Mouse (Mus musculus) heart, embryonic 10.5 days (tissue): ENCODE data around the gene Zdhhc14. TPM values are rescaled to one million over a fixed set of nuclear protein-coding genes. Genes with fewer than 3 reads are reported as not detected.
A peak's percentile ranks its signal among the peaks of the same experiment; 100 is the strongest.

Experiments used
- DNase-seq: peaks from one replicate; pipeline ENCODE4 v3.0.0-alpha.2; 2017; ENCODE audit warnings: low spot score
- H3K27ac ChIP-seq: fragments of 300-500 bp; sonication (generic); 2 replicates; pipeline ENCODE4 v1.5.1; 2016; ENCODE audit warnings: mild to moderate bottlenecking
- H3K27me3 ChIP-seq: fragments of 300-500 bp; sonication (generic); 2 replicates; pipeline ENCODE4 v1.6.1; 2016; ENCODE audit warnings: mild to moderate bottlenecking; ENCODE audit not compliant: poor library complexity, insufficient read depth, severe bottlenecking
- H3K36me3 ChIP-seq: fragments of 300-500 bp; sonication (generic); 2 replicates; pipeline ENCODE4 v1.6.1; 2016; ENCODE audit warnings: mild to moderate bottlenecking, moderate library complexity
- H3K4me1 ChIP-seq: fragments of 300-500 bp; sonication (generic); 2 replicates; pipeline ENCODE4 v1.6.1; 2016; ENCODE audit warnings: mild to moderate bottlenecking
- H3K4me3 ChIP-seq: fragments of 300-500 bp; sonication (generic); 2 replicates; pipeline ENCODE4 v1.5.1; 2016; ENCODE audit warnings: mild to moderate bottlenecking, moderate library complexity
- H3K9me3 ChIP-seq: fragments of 300-500 bp; sonication (generic); 2 replicates; pipeline ENCODE4 v1.6.1; 2016; ENCODE audit warnings: mild to moderate bottlenecking, moderate library complexity
- WGBS: fragments of 180-500 bp; shearing (Covaris S2); methylation state at CpG from one replicate; pipeline ENCODE4 v1.1.7; 2016; 5-methylcytosine and 5-hydroxymethylcytosine counted together
- polyA plus RNA-seq: library from polyadenylated mRNA; unstranded; fragments of >200 nt; fragmentation: Nextera tagmentation; extraction: Ambion mirVana; gene quantifications from 2 replicates; pipeline ENCODE4 v1.2.1, GENCODE M21; 2016

Zdhhc14 gene
- polyA plus RNA-seq, 1 experiment from 2014 or later, result 1.6 TPM

DNA sequence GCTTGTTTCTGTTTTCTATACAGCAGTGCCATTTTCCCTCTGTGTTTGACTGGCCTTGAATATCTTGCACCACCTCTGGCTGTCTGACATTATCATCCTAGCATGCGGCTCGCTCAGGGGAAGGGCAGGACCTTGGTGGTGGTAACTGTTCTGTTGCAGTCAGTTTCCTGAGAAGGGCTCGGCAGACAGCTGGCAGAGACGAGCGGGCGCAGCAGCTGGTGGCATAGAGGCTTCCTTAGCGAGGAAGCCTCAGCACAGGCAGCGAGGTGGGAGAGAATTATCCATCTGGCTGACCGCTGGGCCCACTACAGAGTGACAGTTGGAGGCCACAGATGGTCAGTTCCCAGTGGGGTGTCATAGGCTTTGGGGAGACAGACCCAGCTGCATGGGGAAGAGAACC is 18.2 kb downstream of the Zdhhc14 start:
- no peaks in the 10 kb centered on the region for H3K27me3 ChIP-seq
- peaks cover 35% of the 10 kb centered on the region for H3K4me1 ChIP-seq
- H3K4me3 ChIP-seq, result no peak overlapping the region; the same call in 1 of the 2 replicates
- WGBS, result 73% methylated on average over 9 of the region's 9 CpGs
- DNase-seq, result no peak
- H3K36me3 ChIP-seq, result no peaks in the 10 kb centered on the region
- H3K27ac ChIP-seq, result no peak overlapping the region
- H3K9me3 ChIP-seq, result no peaks in the 10 kb centered on the region

DNA sequence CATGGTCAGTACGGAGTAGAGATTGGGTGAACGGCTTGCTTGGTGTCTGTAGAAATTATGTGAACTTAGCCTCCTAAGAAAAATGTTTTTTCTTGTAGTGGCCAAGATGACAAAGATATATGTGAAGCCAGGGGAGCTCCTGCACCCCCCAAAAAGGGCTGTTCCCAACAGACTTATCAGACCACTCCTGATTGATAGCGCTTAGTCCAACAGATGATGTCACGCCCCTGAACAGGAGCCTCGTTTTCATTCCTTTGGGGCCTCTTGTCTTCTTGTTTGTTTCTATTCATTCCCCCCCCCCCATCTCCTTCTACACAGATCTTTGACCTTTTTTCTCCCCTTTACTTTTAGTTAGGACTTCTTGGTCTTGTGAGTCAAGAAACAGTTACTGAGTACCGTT is 19.4 kb downstream of the Zdhhc14 start:
- H3K27ac ChIP-seq, result no peak overlapping the region
- DNase-seq, result no peak
- H3K4me1 ChIP-seq, result peaks cover 26% of the 10 kb centered on the region
- 0 out of 2 replicates have a peak, but pooled peaks cover 3% of the 10 kb centered on the region for H3K27me3 ChIP-seq
- H3K9me3 ChIP-seq, result no peaks in the 10 kb centered on the region
- WGBS, result 71% methylated on average over 6 of the region's 6 CpGs
- H3K4me3 ChIP-seq, result no peak overlapping the region
- no peaks in the 10 kb centered on the region for H3K36me3 ChIP-seq

DNA sequence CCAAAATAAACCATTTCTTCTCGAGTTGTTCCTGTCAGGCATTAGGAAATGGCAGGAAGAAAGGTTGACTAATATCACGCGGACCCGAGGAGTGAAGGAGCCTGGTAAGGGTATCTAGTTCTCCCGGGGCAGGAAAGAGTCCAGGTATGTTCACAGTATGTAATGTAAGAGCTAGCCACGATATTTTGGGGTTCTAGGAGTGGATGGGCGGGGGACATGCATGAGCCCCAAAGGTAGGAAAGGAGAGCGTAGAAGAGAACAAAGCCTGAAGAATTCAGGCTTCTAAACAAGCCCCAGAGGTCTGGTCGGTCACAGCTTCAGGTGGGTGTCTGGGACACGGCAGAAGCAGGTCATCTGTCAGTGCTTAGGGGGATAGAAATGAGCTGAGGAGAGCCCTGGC is 27.1 kb downstream of the Zdhhc14 start:
- Histone ChIP-seq H3K36me3 (no peaks in the 10 kb centered on the region), H3K4me1 (peaks cover 5% of the 10 kb centered on the region; the same call in 1 of the 2 replicates), H3K27ac (no peak overlapping the region), H3K4me3 (no peak overlapping the region), H3K9me3 (peaks cover 4% of the 10 kb centered on the region; the same call in 1 of the 2 replicates), H3K27me3 (0 out of 2 replicates have a peak, but pooled peaks cover 3% of the 10 kb centered on the region)
- 84% methylated on average over 10 of the region's 10 CpGs for WGBS
- DNase-seq, result peak; percentile 65

DNA sequence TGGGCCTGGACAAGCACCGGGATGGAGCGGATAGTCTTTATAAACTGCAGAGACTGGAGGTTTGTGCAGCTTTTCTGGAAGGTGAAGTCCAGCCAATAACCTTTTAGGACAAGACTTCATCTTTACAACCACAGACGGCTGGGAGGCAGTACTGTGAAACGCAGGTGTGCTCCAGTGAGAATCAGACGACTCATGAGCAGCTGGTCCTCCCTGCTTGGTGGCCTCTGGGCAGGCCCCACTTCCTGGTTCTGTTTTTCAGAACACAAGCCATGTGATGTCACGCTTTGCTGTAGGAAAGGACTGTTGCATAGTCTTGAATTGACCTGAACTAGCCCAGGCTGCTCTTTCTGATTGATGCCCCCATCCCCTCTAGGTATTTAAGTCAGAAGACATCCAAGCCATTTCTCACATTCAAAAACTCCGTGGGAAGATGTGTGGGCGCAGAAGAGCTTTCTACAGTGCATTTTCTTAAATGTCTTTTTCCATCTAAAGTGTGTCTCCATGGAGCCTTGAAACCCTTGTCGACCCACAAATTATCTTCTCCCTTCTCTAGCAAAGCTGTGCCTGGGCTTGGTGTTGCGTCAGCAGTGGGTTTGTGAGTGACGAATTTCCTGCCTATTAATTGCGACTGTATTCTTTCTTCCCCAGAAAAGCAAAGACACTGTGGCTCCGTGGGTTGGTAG is 27.7 kb downstream of the Zdhhc14 start:
- no peak overlapping the region for H3K27ac ChIP-seq
- H3K4me1 ChIP-seq, result no peaks in the 10 kb centered on the region
- H3K9me3 ChIP-seq, result peaks cover 4% of the 10 kb centered on the region; the same call in 1 of the 2 replicates
- WGBS, result 84% methylated on average over 13 of the region's 13 CpGs
- peak; percentile 50 for DNase-seq
- 0 out of 2 replicates have a peak, but pooled peaks cover 3% of the 10 kb centered on the region for H3K27me3 ChIP-seq
- H3K36me3 ChIP-seq, result no peaks in the 10 kb centered on the region
- no peak overlapping the region for H3K4me3 ChIP-seq

DNA sequence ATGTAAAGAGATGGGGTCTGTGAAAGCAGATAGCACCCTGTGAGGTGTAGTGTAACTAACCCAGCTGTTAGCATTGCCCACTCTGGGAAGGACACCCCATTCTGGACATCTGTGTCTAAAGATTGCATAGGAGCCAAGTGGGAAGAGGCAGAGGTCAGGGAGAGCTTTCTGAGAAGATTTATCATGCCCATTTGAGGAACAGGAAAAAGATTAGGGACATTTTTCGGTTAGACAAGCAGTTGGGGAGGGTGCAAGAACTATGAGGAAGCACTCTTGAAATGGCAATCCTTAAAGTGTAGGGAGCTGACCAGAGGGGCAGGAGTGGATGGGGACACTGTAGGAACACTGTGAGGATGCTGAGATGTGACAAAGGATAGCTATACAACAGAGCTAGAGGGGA is 29.2 kb downstream of the Zdhhc14 start:
- H3K4me3 ChIP-seq, result no peak overlapping the region
- H3K4me1 ChIP-seq, result no peaks in the 10 kb centered on the region
- 70% methylated on average over 1 of the region's 1 CpGs for WGBS
- no peak for DNase-seq
- no peak overlapping the region for H3K27ac ChIP-seq
- no peaks in the 10 kb centered on the region for H3K27me3 ChIP-seq
- H3K9me3 ChIP-seq, result peaks cover 4% of the 10 kb centered on the region; the same call in 1 of the 2 replicates
- no peaks in the 10 kb centered on the region for H3K36me3 ChIP-seq

DNA sequence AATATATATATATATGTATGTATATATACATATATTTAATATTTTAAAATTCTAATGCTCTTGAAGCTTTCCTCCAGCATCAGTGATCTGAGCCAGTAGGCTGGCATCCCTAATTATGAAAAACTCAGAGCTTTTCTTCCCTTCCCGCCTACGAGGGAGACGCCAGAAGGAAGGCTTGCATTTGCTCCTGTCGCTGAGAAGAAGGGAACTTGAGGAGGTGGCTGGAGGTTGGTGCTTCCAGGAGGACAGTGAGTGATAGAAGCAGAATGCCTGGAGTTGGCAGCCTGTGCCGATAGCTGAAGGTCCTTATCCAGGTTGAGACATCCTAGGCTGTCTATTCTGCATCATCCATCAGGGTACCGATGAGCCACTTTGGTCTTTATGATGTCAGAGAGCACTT is 37.2 kb downstream of the Zdhhc14 start:
- no peak for DNase-seq
- H3K4me3 ChIP-seq, result no peak overlapping the region
- H3K27ac ChIP-seq, result no peak overlapping the region
- 81% methylated on average over 6 of the region's 6 CpGs for WGBS
- no peaks in the 10 kb centered on the region for H3K27me3 ChIP-seq
- H3K9me3 ChIP-seq, result no peaks in the 10 kb centered on the region
- no peaks in the 10 kb centered on the region for H3K36me3 ChIP-seq
- no peaks in the 10 kb centered on the region for H3K4me1 ChIP-seq

DNA sequence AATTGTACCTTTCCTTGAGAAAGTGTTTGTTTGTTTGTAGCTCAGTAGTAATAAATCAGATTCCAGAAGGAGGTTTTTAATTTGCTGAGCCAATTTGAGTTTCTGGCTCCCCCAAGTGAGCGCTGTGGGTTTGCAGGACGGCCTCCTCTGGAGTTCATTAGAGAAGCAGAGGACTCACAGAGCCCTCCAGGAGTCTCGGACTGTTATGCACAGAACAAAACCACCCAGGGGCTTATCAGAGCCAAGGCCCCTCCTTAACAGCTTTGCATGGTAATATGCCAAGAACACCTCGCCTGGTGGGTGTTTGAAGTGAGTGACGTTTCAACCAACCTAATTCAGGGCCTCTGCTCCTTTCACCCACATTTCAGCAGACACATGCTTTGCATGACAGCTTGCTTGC is 40.5 kb downstream of the Zdhhc14 start:
- no peaks in the 10 kb centered on the region for H3K4me1 ChIP-seq
- no peak for DNase-seq
- no peaks in the 10 kb centered on the region for H3K9me3 ChIP-seq
- no peak overlapping the region for H3K27ac ChIP-seq
- H3K27me3 ChIP-seq, result no peaks in the 10 kb centered on the region
- whole genome bisulfite sequencing, result 32% methylated on average over 5 of the region's 5 CpGs
- no peak overlapping the region for H3K4me3 ChIP-seq
- H3K36me3 ChIP-seq, result no peaks in the 10 kb centered on the region

DNA sequence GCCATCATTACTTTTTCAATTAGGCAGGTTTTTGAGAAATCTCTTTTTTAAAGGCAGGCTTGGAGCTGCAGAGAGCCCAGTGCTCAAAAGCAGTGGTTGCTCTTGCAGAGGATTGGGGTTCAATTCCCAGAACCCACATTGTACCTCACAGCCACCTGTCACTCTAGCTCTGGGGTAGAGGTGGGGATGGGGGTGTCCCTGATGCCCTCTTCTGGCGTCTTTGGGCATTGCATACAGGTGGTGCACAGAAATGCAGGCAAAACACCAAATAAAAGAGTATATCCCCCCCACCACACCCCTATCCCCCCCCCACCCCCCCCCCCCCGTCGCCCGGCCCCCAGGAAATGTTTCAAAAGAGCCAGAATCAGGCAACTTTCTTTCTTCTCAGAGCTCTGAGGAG is 43.0 kb downstream of the Zdhhc14 start:
- Histone ChIP-seq H3K27me3 (0 out of 2 replicates have a peak, but pooled peaks cover 6% of the 10 kb centered on the region), H3K4me1 (no peaks in the 10 kb centered on the region), H3K4me3 (no peak overlapping the region), H3K27ac (no peak overlapping the region), H3K36me3 (no peaks in the 10 kb centered on the region), H3K9me3 (no peaks in the 10 kb centered on the region)
- 61% methylated on average over 4 of the region's 4 CpGs for WGBS
- no peak for DNase-seq

GRCm38 (mm10) chr17:5536259-5537094 is 44.1 kb downstream of the Zdhhc14 start:
- no peak overlapping the region for H3K4me3 ChIP-seq
- DNase-seq, result no peak
- H3K27me3 ChIP-seq, result 0 out of 2 replicates have a peak, but pooled peaks cover 6% of the 10 kb centered on the region
- no peaks in the 10 kb centered on the region for H3K4me1 ChIP-seq
- no peak overlapping the region for H3K27ac ChIP-seq
- H3K9me3 ChIP-seq, result no peaks in the 10 kb centered on the region
- no peaks in the 10 kb centered on the region for H3K36me3 ChIP-seq
- 73% methylated on average over 10 of the region's 12 CpGs for WGBS

DNA sequence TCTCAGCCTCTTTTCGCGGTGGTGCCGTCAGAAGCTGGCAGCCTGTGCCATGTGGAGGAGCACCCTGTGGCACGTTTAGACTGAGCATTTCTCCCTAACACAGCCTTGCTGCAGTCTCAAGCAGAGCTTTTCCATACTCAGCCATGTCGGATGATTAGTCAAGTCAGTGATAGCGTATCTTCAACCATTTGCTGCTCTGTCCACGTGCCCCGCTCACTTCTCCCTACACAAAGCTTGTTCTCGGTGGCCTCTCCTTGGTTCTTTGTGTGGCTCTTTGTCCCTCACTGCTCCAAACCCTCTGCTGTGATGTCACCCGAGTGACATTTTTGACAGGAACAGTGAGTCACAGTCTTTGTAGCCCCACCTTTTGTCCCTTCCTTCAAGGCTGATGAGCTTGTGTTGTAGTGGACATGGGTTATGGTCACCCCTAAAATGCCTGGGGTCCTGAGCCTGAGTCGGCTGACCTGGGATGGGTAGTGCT is 44.8 kb downstream of the Zdhhc14 start:
- H3K4me1 ChIP-seq, result no peaks in the 10 kb centered on the region
- H3K9me3 ChIP-seq, result no peaks in the 10 kb centered on the region
- DNase-seq, result no peak

GRCm38 (mm10) chr17:5542177-5542576 is 49.8 kb downstream of the Zdhhc14 start:
- WGBS, result 86% methylated on average over 2 of the region's 2 CpGs
- H3K4me1 ChIP-seq, result no peaks in the 10 kb centered on the region
- H3K27ac ChIP-seq, result no peak overlapping the region
- 0 out of 2 replicates have a peak, but pooled peaks cover 6% of the 10 kb centered on the region for H3K27me3 ChIP-seq
- no peaks in the 10 kb centered on the region for H3K36me3 ChIP-seq
- no peaks in the 10 kb centered on the region for H3K9me3 ChIP-seq
- no peak overlapping the region for H3K4me3 ChIP-seq
- DNase-seq, result no peak

More for the DNA sequence above, 44.8 kb downstream of the Zdhhc14 start:
- Histone ChIP-seq H3K27ac (no peak overlapping the region), H3K4me3 (no peak overlapping the region), H3K27me3 (0 out of 2 replicates have a peak, but pooled peaks cover 6% of the 10 kb centered on the region), H3K36me3 (no peaks in the 10 kb centered on the region)
- WGBS, result 65% methylated on average over 11 of the region's 11 CpGs

DNA sequence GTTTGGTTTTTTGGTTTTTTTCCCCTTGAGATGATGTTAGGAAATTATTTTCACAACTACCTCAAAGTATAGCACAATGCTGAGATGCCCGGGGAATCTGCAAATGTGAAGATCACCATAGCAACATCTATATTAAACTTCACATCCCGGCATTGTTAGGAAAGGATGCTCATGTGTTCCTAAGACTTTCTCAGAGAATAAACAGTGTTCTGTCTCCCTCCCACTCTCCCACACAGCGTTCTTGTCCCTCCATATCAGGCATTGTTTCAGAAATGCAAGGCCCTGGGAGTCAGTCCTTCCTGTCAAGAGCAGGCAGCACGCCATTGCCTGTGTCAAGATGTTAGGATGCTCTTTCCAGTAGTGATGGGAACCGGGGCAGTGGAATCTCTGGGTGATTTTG is 51.7 kb downstream of the Zdhhc14 start:
- no peak for DNase-seq
- Histone ChIP-seq H3K36me3 (no peaks in the 10 kb centered on the region), H3K27me3 (0 out of 2 replicates have a peak, but pooled peaks cover 2% of the 10 kb centered on the region), H3K9me3 (no peaks in the 10 kb centered on the region), H3K4me1 (no peaks in the 10 kb centered on the region), H3K4me3 (no peak overlapping the region), H3K27ac (no peak overlapping the region)
- WGBS, result 68% methylated on average over 5 of the region's 5 CpGs

DNA sequence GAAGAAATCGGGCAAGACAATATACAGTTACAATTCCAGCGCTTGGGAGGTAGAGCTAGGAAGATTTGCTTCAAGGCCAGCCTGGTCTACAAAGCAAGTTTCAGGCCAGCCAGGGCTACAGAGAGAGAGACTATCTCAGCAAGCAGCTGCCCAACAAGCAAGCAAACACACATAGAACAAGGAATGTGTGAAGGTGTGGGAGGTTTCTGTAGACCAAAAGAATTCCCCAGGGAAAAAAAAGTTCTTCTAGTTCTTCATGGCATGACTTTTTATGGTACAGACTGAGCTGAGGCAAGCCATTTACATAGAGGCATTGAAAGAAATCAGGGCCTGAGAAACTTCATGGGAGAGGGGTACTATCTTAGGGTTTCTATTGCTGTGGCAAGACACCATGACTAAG is 52.7 kb downstream of the Zdhhc14 start:
- peaks cover 8% of the 10 kb centered on the region; the same call in 1 of the 2 replicates for H3K27me3 ChIP-seq
- no peaks in the 10 kb centered on the region for H3K4me1 ChIP-seq
- no peaks in the 10 kb centered on the region for H3K36me3 ChIP-seq
- no peak overlapping the region for H3K4me3 ChIP-seq
- DNase-seq, result no peak
- H3K27ac ChIP-seq, result no peak overlapping the region
- 88% methylated on average over 2 of the region's 2 CpGs for WGBS
- no peaks in the 10 kb centered on the region for H3K9me3 ChIP-seq
